Mouse (Mus musculus): ENCODE data around the gene Nectin2.

- no peak for TF ChIP-seq POLR2A (IDR thresholded peaks at IDR 0.05; ENCODE audit: borderline replicate concordance, extremely low read depth, low read depth, low read length)
- TF ChIP-seq CTCF (IDR thresholded peaks at IDR 0.05; ENCODE audit: insufficient read depth, low read length), result no peak
These were observed 55.7 kb downstream of the Nectin2 start for GRCm38 (mm10) chr7:19694336-19695212.

Data from lung, adult 2 months (tissue).